Mouse (Mus musculus) neutrophil, adult 83 days (primary cell): ENCODE measurements around the gene Olfr357. TPM values are rescaled to one million over a fixed set of nuclear protein-coding genes. Genes with fewer than 3 reads are reported as not detected.

Source experiments
- total RNA-seq, 2 experiments: library from RNA; stranded (reverse); gene quantifications; one replicate each; pipeline ENCODE4 v1.2.4; 2023

Olfr357 gene
- total RNA-seq = not detected

GRCm38 (mm10) chr2:36993527-36993926 lies at the start of gene Olfr357:
Olfr357 (plus strand) TSS chr2:36993827.

GRCm38 (mm10) chr2:37009235-37009634 lies 15.6 kb downstream of the Olfr357 start, which contains the start of gene Olfr358:
Olfr358 (minus strand) TSS chr2:37009335.

Other genes starting within 250 kb of the Olfr357 start
- not detected for gene Olfr348, start 209.6 kb upstream of the Olfr357 start, total RNA-seq
- not detected for gene Olfr50, start 203.3 kb upstream of the Olfr357 start, total RNA-seq
- gene Olfr3, start 176.8 kb upstream of the Olfr357 start, total RNA-seq = not detected
- gene Olfr350, start 147.5 kb upstream of the Olfr357 start, total RNA-seq = not detected
- not detected for gene Olfr351, start 131.2 kb upstream of the Olfr357 start, total RNA-seq
- not detected for gene Olfr352, start 125.4 kb upstream of the Olfr357 start, total RNA-seq
- gene Olfr353, start 100.9 kb upstream of the Olfr357 start, total RNA-seq = not detected
- gene Olfr354, start 88.1 kb upstream of the Olfr357 start, total RNA-seq = not detected
- gene Olfr355, start 64.9 kb upstream of the Olfr357 start, total RNA-seq = not detected
- gene Olfr356, start 56.7 kb upstream of the Olfr357 start, total RNA-seq = not detected
- gene Olfr358, start 15.5 kb downstream of the Olfr357 start, total RNA-seq = not detected
- gene Olfr360, start 71.9 kb downstream of the Olfr357 start, total RNA-seq = not detected
- not detected for gene Olfr361, start 95.5 kb downstream of the Olfr357 start, total RNA-seq
- gene Olfr362, start 124.1 kb downstream of the Olfr357 start, total RNA-seq = not detected
- not detected for gene Olfr364-ps1, start 145.5 kb downstream of the Olfr357 start, total RNA-seq
- gene Olfr365, start 194.4 kb downstream of the Olfr357 start, total RNA-seq = not detected
- not detected for gene Olfr366, start 217.7 kb downstream of the Olfr357 start, total RNA-seq